Mouse (Mus musculus): ENCODE measurements around the gene Grm4.

Grm4 gene

DNA sequence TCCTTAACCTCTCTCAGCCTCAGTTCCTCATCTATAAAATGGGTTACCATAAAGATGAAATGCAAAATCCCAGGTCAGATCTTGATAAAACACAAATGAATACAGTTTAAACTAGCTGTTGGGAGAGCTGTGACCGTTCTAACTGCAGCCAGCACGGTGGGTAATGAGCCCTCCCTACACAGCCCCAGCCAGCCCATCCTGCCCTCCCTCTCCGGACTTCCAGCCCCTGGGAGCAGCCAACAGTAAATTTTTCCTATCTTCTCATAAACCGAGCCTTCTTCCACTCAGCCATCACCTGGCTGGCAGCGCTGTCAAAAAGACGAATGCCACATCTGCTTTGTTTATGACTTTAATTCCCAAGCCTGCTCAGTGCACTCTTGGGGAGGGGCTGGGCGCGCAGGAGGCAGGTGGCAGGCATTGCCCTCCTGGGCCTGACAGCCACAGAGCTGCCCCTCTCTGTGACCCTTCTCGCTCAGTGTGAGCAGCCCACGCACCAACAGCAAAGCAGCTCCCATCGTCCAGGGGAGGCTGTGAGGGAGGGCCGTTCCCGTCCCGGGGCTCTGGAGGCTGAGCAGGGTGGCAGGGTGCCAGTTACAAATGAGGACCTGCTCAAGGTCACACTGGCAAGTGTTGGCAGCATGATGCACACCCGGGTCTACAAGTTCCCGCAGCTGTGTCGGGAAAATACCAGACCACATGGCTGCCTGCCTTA, 75.7 kb downstream of the Grm4 start:
- DNase-seq (ENCODE audit: low read depth, low spot score), result no peak

- no peak for DNase-seq (ENCODE audit: low read depth, low spot score)
Measured at GRCm38 (mm10) chr17:27442538-27443113, 78.6 kb downstream of the Grm4 start.

DNA sequence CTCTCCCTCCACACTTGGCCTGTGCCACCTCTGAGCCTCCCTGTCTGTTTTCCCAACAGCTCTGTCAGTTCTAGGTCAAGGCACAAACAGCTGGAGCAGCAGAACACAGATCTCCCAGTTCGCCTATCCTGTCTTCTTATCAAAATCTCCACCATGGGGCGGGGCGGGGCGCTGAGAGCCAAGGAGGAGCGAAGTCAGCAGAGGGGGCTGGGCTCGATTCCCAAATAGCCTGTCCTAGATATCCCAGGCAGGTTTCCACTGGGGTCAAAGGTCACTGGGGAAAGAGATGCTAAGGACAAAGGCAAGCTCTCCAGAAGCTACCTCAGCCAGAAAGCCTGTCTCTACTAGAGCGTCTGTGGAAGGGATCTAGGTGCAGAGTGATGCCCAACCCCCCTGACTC, 79.4 kb downstream of the Grm4 start:
- no peak for DNase-seq (ENCODE audit: low read depth, low spot score)

DNA sequence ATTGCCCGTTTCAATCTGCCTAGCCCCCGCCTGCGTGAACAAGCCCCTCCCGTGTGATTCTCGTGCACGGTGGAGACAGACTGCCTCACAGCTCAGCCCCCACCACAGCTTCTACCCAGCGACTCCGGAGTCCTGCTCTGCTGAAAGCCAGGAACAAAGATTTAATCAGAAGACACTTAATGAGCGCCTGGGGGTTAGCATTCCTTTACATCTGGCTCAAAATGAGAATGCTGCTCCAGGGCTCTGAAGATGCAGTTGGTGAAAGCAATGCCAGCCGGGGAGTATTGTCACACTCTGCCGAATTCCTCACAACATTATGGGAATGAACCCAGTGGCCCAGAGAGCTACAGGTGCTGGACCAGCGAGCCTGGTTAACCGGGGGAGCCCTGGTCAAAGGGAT, 85.4 kb downstream of the Grm4 start:
- DNase-seq (ENCODE audit: low read depth, low spot score), result no peak

GRCm38 (mm10) chr17:27435225-27435624, 86.0 kb downstream of the Grm4 start:
- DNase-seq (ENCODE audit: low read depth, low spot score), result no peak

DNA sequence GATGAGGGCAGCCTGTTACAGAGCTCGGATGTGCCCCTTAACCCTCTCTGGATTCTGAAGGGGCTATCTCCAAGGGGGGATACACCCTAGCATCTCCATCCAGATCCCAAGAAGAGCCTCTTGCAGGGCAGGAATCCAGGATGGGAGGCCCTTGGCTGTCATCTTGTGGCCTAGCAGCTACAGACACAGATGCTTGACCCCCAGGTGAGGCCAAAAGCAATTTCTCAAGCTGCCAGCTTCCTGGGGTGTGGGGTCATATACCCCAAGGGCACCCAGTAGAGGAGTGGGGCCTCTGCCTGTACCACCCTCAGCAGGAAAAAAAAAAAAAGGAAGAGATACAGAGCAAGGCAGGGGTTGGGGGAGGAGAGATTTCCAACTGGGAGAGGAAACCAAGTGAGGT, 87.1 kb downstream of the Grm4 start:
- DNase-seq (ENCODE audit: low read depth, low spot score), result no peak

- DNase-seq (ENCODE audit: low read depth, low spot score), result no peak
Measured at GRCm38 (mm10) chr17:27433179-27433680, 88.0 kb downstream of the Grm4 start.

GRCm38 (mm10) chr17:27432145-27432650, 89.0 kb downstream of the Grm4 start:
- DNase-seq (ENCODE audit: low read depth, low spot score), result no peak

DNA sequence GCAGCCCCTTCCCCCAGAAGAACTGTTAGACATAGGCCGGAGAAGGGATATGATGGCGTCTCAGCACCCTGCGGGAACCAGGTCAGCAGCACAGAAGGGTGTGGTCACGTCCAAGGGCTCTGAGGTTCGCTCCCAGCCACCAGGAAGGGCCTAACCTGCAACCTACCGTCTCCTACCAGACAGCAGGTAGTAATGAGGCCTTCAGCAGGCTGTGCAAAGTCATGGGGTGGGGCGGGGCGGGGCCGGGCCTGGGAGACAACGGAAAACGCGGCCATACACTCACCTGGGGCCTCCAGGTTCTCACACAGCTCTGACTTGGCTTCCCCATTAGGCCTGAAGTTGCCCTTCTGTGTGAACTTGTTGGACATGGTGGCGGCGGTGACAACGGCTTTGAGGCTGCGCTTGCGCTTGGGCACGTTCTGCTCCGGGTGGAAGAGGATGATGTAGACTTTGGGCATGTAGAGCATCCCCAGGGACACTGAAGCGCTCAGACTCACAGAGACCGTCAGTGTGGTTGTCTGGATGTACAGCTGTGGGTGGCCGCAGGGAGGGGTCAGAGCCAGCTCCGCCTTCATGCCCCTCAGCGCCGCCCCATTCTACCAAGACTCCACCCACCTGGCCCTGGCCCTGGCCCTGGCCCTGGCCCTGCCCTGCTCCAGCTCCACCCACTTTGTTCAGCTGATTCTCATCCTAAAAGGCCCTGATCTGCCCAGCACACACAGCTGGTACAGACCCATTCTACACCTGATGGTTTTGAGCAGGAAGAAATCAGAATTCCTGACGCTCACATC, 90.0 kb downstream of the Grm4 start:
- no peak for DNase-seq (ENCODE audit: low read depth, low spot score)

DNA sequence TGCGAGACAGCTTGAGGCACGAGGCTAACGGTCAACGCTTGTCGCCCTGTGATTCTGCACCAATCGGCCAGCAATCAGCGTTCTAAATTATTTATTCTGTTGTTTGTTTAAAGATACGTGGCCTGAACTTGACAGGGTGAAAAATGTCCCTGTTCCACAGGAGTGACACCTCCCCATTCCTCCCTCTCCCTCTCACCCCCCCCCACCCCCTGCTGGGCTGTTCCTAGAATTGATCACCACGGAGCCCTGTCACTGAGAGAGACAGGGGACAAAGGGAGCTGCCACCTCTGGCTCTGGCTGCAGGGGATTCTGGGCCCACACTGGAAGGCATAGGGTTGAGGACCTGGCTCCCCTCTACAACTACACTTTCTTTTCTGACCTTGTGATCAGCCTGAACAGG, 91.4 kb downstream of the Grm4 start:
- no peak for DNase-seq (ENCODE audit: low read depth, low spot score)

DNA sequence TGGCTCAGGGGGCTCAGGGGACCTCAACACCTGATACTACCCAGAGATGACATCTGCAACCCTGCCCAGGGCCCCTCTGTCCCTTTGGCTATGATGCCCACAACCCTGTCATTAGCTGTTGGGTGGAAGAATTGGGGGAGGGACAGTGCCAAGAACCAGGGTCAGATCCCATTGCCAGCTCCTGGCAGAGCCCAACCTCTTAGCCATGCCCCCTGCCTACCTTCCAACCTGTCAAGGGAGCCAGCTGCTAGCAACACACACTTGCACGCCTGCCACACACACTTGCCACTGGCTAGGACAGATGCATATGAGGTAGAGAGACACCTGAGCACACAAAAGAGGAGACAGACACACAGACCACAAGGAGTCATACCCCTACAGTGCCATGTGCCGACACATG, 96.2 kb downstream of the Grm4 start:
- DNase-seq (ENCODE audit: low read depth, low spot score), result no peak

- no peak for DNase-seq (ENCODE audit: low read depth, low spot score)
Measured at GRCm38 (mm10) chr17:27424356-27424755, 96.8 kb downstream of the Grm4 start.

GRCm38 (mm10) chr17:27422726-27423381, 98.3 kb downstream of the Grm4 start:
- no peak for DNase-seq (ENCODE audit: low read depth, low spot score)

GRCm38 (mm10) chr17:27422371-27422725, 98.9 kb downstream of the Grm4 start:
- no peak for DNase-seq (ENCODE audit: low read depth, low spot score)

DNA sequence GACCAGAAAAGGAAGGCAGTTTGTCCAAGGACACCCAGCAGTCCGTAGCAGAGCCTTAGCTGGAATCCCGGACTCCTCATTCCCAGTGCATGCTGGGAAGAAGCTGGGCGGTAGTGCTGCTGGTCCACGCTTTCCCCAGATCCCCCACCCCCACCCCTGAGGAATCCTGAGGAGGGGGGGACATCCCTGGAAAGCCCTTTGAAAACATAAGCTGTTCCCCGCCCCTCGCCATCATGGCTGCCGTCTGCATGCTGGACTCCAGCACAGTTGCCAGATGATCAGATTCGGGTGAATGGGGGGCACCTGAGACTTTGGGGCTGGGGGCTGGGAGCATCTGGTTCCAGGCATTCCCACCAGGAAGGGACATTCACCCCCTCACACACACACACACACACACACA, 99.4 kb downstream of the Grm4 start:
- no peak for DNase-seq (ENCODE audit: low read depth, low spot score)

DNA sequence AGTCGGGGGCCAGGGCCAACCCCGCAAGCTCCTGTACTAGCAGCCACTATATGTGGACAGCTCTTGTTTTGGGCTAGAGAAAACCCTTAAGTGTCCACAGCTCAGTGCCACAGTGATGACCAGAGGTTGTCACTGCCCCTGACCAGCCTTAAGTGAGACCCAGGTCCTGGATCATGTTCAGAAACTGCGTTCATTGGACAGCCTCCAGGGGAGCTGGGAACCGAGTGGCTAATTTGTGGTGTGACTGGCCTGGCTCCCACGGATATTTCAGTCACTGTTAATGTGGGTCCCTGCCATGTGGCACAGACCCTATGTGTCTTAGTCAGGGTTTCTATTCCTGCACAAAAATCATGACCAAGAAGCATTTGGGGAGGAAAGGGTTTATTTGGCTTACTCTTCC, 112.2 kb downstream of the Grm4 start:
- DNase-seq (ENCODE audit: low read depth, low spot score), result no peak

- DNase-seq (ENCODE audit: low read depth, low spot score), result no peak
Measured at GRCm38 (mm10) chr17:27408531-27408930, 112.7 kb downstream of the Grm4 start.

DNA sequence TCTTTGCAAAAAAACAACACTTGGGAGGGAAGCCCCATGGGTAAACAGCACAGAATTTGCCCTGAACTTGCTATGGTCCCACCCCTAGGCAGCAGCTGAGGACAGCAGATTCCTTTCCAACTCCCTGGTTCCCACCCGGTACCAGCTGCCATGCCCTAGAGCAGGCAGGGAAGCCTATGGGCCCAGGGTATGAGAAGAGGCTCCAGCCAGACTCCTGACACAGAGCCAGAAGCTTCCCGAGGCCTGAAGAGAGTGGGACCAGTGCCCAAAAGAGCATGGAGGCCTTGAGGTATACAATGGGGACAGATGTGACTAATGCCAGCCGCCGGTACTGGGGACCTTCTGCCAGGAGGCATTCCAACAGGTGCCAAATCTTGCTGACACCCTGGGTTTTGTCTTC, 114.2 kb downstream of the Grm4 start:
- DNase-seq (ENCODE audit: low read depth, low spot score), result no peak

GRCm38 (mm10) chr17:27405376-27406024, 115.7 kb downstream of the Grm4 start:
- DNase-seq (ENCODE audit: low read depth, low spot score), result no peak

GRCm38 (mm10) chr17:27401200-27401599, 120.0 kb downstream of the Grm4 start:
- DNase-seq (ENCODE audit: low read depth, low spot score), result no peak

GRCm38 (mm10) chr17:27393931-27394330, 127.3 kb downstream of the Grm4 start:
- no peak for DNase-seq (ENCODE audit: low read depth, low spot score)

DNA sequence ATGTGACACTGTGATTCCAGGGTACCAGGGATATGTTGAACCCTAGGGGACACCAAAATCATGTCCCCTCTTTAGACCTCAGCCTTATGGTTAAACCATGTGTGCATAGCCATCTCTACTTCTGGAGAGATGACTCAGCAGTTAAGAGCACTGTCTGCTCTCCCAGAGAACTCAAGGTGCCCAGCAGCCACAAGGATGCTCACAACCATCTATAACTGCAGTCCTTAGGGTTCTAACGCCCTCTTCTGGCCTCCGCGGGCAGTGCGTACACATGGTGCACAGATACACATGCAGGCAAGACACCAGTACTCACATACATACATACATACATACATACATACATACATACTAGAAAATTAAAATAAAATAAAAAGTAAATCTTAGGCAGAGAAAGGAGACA, 127.8 kb downstream of the Grm4 start:
- DNase-seq (ENCODE audit: low read depth, low spot score), result no peak
